Mouse (Mus musculus) fibroblast of lung, adult 2 months (primary cell): ENCODE results near the gene Sfxn2.
A peak's percentile ranks its signal among the peaks of the same experiment; 100 is the strongest.
"Not testable (repeated sequence)": the region's sequence is repeated elsewhere in the genome, so short reads cannot be mapped to it uniquely, and the experiment has no call there.

Experiments used
- DNase-seq: peaks from one replicate; pipeline ENCODE4 v3.0.0-alpha.2; 2011; ENCODE audit warnings: low read depth

The Sfxn2 gene

GRCm38 (mm10) chr19:46547565-46547964 lies 25.6 kb upstream of the Sfxn2 start:
- DNase-seq: no peak

GRCm38 (mm10) chr19:46548110-46548509 lies 25.1 kb upstream of the Sfxn2 start:
- DNase-seq: no peak

GRCm38 (mm10) chr19:46550385-46550784 lies 22.8 kb upstream of the Sfxn2 start:
- no peak for DNase-seq

DNA sequence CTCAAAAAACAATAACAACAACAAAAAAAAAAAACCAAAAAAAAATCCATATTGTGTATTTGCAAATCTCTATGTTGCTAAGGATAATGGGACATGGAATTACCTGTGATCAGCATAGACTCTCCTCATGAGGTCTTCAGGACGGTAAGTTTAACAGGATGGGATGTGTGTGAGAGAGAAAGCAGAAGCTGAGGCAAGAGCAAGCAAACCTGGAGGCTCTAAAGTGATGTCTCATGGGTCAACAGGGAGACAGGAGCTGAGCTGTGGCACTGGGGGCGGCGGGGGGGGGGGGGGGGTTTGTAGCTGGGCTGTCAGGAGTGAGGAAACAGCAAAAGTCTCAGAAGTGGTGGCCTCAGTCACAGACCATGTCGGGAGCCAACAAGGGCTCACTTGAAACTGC lies 20.7 kb upstream of the Sfxn2 start:
- no peak for DNase-seq

DNA sequence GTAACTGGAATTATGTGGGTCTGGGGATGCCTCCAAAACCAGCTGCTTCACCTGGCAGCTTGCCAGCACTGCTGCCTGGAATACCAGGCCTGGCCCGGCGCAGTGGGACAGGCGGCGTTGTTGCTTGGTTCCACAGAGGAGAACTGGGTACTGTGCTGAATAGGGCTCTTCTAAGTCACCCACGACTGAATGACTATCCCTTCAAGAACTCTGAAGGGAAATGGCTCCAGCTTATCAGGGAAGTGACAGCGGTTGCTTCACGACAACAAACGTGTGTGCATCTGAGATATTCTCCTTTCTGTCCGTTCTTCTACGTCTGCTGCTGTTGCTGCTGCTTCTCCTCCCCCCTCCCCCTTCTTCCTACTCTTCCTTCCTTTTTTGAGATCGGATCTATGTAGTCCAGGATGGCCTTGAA lies 19.6 kb upstream of the Sfxn2 start:
- DNase-seq: no peak

DNA sequence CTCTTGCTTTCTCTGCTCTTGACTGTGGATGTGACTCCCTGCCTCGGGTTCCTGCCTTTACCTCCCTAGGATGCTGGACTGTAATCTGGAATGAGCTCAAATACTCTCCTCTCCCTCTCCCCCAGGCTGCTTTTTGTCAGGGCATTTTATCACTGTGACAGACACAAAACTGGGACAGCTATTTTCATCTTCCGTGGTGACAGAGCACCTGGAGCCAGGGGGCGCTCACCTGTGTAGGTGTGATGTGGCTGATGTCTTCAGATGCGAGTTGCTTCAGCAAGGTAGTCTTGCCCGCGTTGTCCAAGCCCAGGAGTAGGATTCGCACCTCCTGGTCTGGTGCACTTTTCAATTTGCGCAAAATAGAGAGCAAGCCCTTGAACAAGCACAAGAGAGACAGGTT lies 15.2 kb upstream of the Sfxn2 start:
- no peak for DNase-seq

DNA sequence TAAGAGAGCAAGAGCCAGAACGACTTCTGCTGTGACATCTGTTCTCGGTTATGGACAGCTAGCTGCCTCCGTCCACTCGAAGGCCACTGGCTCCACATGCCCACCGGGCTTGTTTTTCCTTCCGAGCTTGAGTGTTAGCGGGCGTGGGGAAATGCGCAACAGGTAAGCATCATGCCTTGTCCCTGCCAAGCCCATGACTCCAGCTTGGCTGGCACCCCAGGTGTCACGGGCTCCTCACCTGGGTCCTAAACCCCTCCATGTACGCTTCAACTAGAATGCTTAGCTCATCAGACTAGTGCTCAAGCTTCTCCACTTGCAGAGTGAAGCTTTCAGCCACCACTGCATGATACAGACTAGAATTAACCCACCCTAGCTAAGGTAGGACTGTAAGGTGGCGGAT lies 14.5 kb upstream of the Sfxn2 start:
- DNase-seq: no peak

DNA sequence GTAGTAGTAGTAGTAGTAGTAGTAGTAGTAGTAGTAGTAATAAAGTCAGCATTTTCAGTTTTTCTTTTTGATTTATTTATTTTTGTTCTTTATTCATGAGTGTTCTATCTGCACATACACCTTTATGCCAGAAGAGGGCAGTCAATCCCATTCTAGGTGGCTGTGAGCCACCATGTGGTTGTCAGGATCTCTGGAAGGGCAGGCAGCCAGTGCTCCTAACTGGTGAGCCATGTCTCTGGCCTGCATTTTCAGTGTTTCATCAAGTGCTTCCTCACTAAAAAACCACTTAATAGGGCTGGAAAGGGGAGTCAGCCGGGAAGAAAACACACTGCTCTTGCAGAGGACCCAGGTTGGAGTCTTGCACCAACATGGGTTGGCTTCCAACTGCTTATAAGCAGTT lies 11.0 kb upstream of the Sfxn2 start:
- DNase-seq: peak; percentile 83

- DNase-seq: no peak
These were observed 10.3 kb upstream of the Sfxn2 start for GRCm38 (mm10) chr19:46562581-46563515.

DNA sequence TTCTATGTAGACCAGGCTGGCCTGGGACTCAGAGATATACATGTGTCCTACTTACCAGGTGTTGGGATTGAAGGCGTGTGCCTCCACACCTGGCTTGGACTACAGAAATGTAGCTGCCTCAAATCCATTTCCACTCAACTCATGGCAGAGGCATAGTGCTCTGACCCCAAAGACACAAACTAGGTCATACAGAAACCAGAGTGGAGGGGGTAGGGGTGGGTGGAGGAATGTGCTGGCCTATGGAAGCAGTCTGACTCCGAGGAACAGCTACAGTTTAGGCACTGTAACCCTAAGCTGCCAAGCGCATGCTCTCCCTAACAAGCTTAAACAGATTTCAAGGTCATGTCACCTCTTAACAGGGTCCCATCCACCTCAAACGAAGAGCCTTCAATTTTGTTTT lies 9.6 kb upstream of the Sfxn2 start:
- no peak for DNase-seq

- no peak for DNase-seq
These were observed 9.1 kb upstream of the Sfxn2 start for GRCm38 (mm10) chr19:46564043-46564462.

- not testable (repeated sequence) for DNase-seq
These were observed 1.8 kb upstream of the Sfxn2 start for GRCm38 (mm10) chr19:46571211-46571877.

GRCm38 (mm10) chr19:46571878-46572244 lies 1.3 kb upstream of the Sfxn2 start:
- no peak for DNase-seq

GRCm38 (mm10) chr19:46572548-46572947 lies 617 bp upstream of the Sfxn2 start:
- DNase-seq: no peak

- no peak for DNase-seq
These were observed 825 bp downstream of the Sfxn2 start for GRCm38 (mm10) chr19:46573990-46574389.

GRCm38 (mm10) chr19:46575196-46575595 lies 2.0 kb downstream of the Sfxn2 start:
- no peak for DNase-seq

- DNase-seq: peak; percentile 55
These were observed 14.8 kb downstream of the Sfxn2 start for GRCm38 (mm10) chr19:46587823-46588508.

- no peak for DNase-seq
These were observed 18.4 kb downstream of the Sfxn2 start for GRCm38 (mm10) chr19:46591575-46591974.

DNA sequence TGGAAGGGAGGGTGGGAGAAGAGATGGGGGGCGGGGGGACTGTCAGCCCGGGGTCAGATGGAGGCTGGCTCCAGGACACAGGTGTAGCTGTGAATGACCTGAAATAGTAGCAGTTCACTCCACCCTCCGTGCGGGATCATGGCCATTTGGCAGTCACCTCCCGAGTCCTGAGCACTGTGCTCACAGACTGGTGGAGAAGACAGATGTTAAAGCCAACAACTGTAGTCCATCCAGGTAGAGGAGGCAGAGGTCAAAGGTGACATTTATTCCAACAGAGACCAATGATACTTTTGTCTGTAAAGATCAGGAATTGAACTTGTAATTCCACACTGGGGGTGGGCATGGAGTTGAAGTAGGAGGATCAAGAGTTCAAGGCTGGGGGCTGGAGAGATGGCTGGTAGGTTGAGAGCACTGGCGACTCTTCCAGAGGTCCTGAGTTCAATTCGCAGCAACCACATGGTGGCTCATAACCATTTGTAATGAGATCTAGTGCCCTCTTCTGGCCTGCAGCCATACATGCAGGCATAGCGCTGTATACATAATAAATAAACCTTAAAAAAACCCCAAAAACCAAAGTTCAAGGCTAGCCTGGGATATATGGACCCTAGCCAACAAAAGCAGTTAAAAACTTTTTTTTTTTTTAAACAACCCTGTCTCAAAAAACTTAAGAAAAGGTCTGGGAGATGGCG lies 19.7 kb downstream of the Sfxn2 start:
- DNase-seq: no peak

- no peak for DNase-seq
These were observed 25.0 kb downstream of the Sfxn2 start for GRCm38 (mm10) chr19:46598187-46598586.

- DNase-seq: peak; percentile 98
These were observed 25.6 kb downstream of the Sfxn2 start, which contains the start of gene Wbp1l for GRCm38 (mm10) chr19:46598720-46599252. Gene Wbp1l, plus strand, starts transcription at chr19:46599084.
